Mouse (Mus musculus) C2C12 (cell line): ENCODE data around the gene Aknad1.

ENCODE experiments used
- CEBPB ChIP-seq: IDR thresholded peaks from one replicate; pipeline ENCODE4 v1.6.1; 2011; ENCODE audit warnings: low read depth, mild to moderate bottlenecking, control low read depth, moderate library complexity
- CTCF ChIP-seq: IDR thresholded peaks from one replicate; pipeline ENCODE4 v1.5.1; 2011; ENCODE audit not compliant: control insufficient read depth, insufficient read depth, insufficient read length
- FOSL1 ChIP-seq: IDR thresholded peaks from one replicate; pipeline ENCODE4 v1.8.0; 2011; ENCODE audit warnings: mild to moderate bottlenecking, low read length; ENCODE audit not compliant: poor library complexity, insufficient read depth, severe bottlenecking
- MAX ChIP-seq: IDR thresholded peaks from one replicate; pipeline ENCODE4 v1.6.1; 2011; ENCODE audit warnings: mild to moderate bottlenecking, control low read depth
- MYOD1 ChIP-seq: IDR thresholded peaks from one replicate; pipeline ENCODE4 v1.6.1; 2011; ENCODE audit warnings: low read depth; ENCODE audit not compliant: control insufficient read depth, insufficient read length
- MYOG ChIP-seq: IDR thresholded peaks from one replicate; pipeline ENCODE4 v1.6.1; 2011; ENCODE audit not compliant: control insufficient read depth, insufficient read length; ENCODE audit errors: extremely low read depth
- USF1 ChIP-seq: IDR thresholded peaks from one replicate; pipeline ENCODE4 v1.6.1; 2011; ENCODE audit warnings: low read depth, mild to moderate bottlenecking, control low read depth, moderate library complexity

DNA sequence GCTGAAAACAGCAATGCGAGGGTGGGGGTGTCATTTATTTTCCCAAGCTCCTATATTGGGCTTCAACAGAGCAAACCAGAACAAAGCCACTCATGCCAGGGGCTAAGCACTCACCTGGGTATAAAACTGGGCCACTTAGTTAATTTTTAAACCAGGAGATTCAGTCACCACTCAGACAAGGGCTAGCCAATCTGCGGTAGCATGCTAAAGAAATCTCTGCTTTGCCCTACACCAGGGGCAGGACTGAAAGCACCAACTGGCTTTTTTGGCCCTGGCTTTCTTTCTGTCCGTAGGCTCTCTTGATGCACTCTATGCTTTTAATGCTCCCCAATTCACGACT is 49.0 kb downstream of the Aknad1 start:
- TF ChIP-seq CTCF (no peak), MYOG (no peak), USF1 (no peak), CEBPB (no peak), MAX (no peak), MYOD1 (no peak), FOSL1 (no peak)
